Mouse (Mus musculus) thymus, postnatal 0 days (tissue): ENCODE results near the gene Taar2. TPM values are rescaled to one million over a fixed set of nuclear protein-coding genes. Genes with fewer than 3 reads are reported as not detected.
A peak's percentile ranks its signal among the peaks of the same experiment; 100 is the strongest.

ENCODE experiments used
- DNase-seq: peaks from one replicate; pipeline ENCODE4 v3.0.0-alpha.2; 2015; ENCODE audit warnings: low spot score
- polyA plus RNA-seq: library from polyadenylated mRNA; unstranded; fragments of >200 nt; fragmentation: Nextera tagmentation; extraction: Ambion mirVana; gene quantifications from 2 replicates; pipeline ENCODE4 v1.2.1, GENCODE M21; 2015

Taar2 gene
- polyA plus RNA-seq, 1 experiment from 2014 or later, result not detected

DNA sequence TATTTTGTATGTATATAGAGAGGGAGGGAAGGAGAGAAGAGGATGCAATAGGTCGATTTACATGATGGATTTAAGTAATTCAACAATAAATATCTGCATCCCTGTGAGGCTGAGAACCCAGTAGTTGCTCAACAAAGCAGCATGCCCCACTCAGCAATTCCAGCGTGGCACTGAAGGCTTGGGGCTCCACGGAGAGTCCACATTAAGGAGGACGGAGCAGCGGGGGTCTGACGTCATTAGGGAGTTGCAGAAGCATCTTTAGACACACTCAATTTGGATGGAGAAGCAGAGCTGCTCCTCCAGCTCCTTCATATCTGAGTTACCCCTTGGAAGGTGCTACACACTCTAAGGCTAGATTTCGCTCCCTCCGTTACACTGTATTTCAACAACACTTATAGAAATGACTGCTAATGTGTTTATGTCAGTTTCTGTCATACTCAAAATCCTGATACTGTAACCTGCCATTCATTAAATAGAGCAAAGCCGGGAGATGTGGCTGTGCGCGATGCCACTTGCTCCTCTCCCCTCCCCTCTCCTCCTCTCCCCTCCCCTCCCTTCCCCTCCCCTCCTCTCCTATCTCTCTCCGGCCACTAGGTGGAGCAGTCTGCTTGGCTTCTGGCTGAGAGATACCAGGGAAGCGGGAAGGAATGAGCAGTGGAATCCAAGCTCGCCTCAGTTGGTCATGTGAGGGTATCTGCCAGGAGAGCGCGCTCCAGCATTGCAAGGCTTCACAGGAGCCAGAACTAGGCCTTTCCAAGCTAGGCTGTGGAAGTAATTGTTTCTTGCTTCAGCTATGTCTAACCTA lies 40.7 kb downstream of the Taar2 start:
- DNase-seq, result peak; percentile 52

DNA sequence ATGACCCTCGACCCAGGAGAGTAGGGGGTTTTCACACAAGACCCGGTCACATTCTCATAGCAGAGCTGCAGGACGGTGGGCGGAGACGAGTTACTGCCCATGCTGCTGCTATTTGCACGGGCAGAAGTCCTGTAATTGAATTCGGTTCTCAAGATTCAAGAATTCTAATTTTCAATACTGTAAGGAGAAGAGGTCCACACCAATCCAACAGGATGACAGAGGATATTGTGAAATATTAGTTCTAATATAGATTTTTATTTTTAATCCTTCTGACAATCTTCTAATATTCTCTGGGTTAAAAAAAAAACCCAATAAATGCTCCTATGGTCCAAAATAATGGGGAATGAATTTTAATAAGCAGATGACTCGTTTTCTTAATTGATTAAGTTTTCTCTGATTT lies 47.2 kb downstream of the Taar2 start, which contains the start of gene Taar6:
Taar6 (minus strand) TSS at position 101 of the 400 bp plus-strand sequence.
- no peak for DNase-seq

DNA sequence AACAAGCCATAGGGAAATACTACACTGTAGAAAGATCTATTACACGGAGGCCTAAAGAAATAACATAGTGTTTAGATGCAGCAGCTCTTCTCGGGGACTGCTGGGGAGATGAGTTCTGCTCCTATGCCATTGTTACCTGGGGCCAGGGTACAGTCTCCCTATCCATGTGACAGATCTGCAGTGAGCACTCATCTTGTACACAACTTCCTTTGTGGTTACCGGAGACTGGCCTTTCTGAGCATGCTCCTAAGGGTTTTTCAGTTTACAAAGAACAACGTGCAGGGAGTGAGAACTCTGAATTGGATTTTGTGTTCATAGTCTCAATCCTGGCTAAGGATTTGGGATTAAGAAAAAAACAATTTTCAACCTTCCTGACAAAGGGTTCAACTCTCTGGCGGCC lies 48.0 kb downstream of the Taar2 start:
- no peak for DNase-seq

Other genes with a start within 250 kb of the Taar2 start
- gene Rps12, start 151.3 kb upstream of the Taar2 start, polyA plus RNA-seq, result 326 and 332 TPM in 2 replicates
- gene Slc18b1, start 141.6 kb upstream of the Taar2 start, polyA plus RNA-seq, result 0.42 and 0.63 TPM in 2 replicates
- 0.53 and 0.88 TPM in 2 replicates for gene Vnn3, start 87.1 kb upstream of the Taar2 start, polyA plus RNA-seq
- gene Vnn1, start 43.9 kb upstream of the Taar2 start, polyA plus RNA-seq, result 0.07 and 0.15 TPM in 2 replicates
- not detected in 2 replicates for gene Taar1, start 18.2 kb upstream of the Taar2 start, polyA plus RNA-seq
- gene Taar3, start 11.0 kb downstream of the Taar2 start, polyA plus RNA-seq, result not detected in 2 replicates
- gene Taar4, start 21.9 kb downstream of the Taar2 start, polyA plus RNA-seq, result not detected in 2 replicates
- not detected in 2 replicates for gene Taar5, start 32.1 kb downstream of the Taar2 start, polyA plus RNA-seq
- gene Taar6, start 47.1 kb downstream of the Taar2 start, polyA plus RNA-seq, result not detected in 2 replicates
- gene Taar7a, start 54.9 kb downstream of the Taar2 start, polyA plus RNA-seq, result not detected in 2 replicates
- not detected in 2 replicates for gene Taar7b, start 61.4 kb downstream of the Taar2 start, polyA plus RNA-seq
- not detected in 2 replicates for gene Taar7d, start 88.7 kb downstream of the Taar2 start, polyA plus RNA-seq
- not detected in 2 replicates for gene Taar7e, start 99.0 kb downstream of the Taar2 start, polyA plus RNA-seq
- gene Taar7f, start 110.9 kb downstream of the Taar2 start, polyA plus RNA-seq, result not detected in 2 replicates
- gene Taar8a, start 137.9 kb downstream of the Taar2 start, polyA plus RNA-seq, result not detected in 2 replicates
- not detected in 2 replicates for gene Taar8b, start 153.7 kb downstream of the Taar2 start, polyA plus RNA-seq
- not detected in 2 replicates for gene Taar8c, start 163.3 kb downstream of the Taar2 start, polyA plus RNA-seq
- gene Taar9, start 171.0 kb downstream of the Taar2 start, polyA plus RNA-seq, result not detected in 2 replicates
- gene Stx7, start 210.7 kb downstream of the Taar2 start, polyA plus RNA-seq, result 67.7 and 69.1 TPM in 2 replicates